Mouse (Mus musculus): ENCODE results near the gene Gpc6. TPM values are rescaled to one million over a fixed set of nuclear protein-coding genes. Genes with fewer than 3 reads are reported as not detected.

The Gpc6 gene
- polyA plus RNA-seq, 1 experiment from 2014 or later: 42.5 TPM

DNA sequence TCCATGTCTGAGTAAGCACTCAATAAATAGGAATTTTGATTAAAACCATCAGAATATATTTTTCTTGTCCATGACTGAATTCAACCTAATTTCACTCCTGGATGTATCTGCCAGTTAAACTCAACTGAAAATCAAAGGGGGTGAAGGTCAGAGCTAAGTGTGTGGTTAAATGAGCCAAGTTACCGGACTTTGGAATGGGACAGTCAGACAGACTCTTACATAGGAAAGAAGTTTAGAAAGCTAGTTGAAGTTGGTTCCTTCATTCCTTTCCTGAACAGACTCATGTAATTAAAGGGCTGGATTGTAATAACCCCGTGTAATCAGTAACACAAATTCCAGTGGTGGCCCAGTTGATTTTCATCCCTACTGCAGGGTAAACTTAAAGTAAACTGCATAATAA lies 595.6 kb downstream of the Gpc6 start:
- Histone ChIP-seq H3K9ac (ENCODE audit: low read depth, low read length) (no peak overlapping the region), H3K27ac (replicated peaks; ENCODE audit: low read depth, low read length) (no peak overlapping the region), H3K4me3 (ENCODE audit: low read depth, low read length) (no peak overlapping the region), H3K4me1 (ENCODE audit: control insufficient read depth, insufficient read depth, low read length) (0 out of 2 replicates have a peak, but pooled peaks cover 3% of the 10 kb centered on the region), H3K4me2 (ENCODE audit: low read depth, low read length) (no peak overlapping the region), H3K9me3 (ENCODE audit: control insufficient read depth, low read length) (no peaks in the 10 kb centered on the region), H3K27me3 (replicated peaks; ENCODE audit: control insufficient read depth, insufficient read depth, low read length) (no peaks in the 10 kb centered on the region), H3K36me3 (ENCODE audit: control insufficient read depth, insufficient read depth, low read length) (no peaks in the 10 kb centered on the region)
- DNase-seq (ENCODE audit: low spot score): no peak
- 64% methylated on average over 2 of the region's 2 CpGs for WGBS
- no peak for ATAC-seq (ENCODE audit: low read depth)

DNA sequence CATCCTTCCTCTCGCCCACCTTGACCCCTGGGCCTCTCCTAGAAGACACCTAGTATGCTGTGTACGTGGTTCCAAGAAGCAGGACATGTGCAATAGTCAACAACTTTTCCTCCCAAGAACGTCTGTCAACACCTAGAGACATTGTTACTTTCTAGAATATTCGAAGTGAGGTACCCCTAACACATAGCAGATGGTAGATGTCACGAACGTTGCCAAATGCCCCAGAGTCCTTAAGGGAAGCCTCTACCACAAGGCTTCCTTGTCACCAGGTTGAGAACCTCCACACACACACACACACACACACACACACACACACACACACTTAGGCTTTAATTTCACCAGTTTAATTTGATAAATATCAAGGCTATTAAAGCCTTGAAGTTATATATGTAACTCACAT lies 600.0 kb downstream of the Gpc6 start:
- 62% methylated on average over 6 of the region's 6 CpGs for WGBS
- 0 out of 2 replicates have a peak, but pooled peaks cover 3% of the 10 kb centered on the region for H3K4me1 ChIP-seq (ENCODE audit: control insufficient read depth, insufficient read depth, low read length)
- no peak overlapping the region for H3K4me2 ChIP-seq (ENCODE audit: low read depth, low read length)
- ATAC-seq (ENCODE audit: low read depth) (no peak), DNase-seq (ENCODE audit: low spot score) (no peak)
- no peak overlapping the region for H3K4me3 ChIP-seq (ENCODE audit: low read depth, low read length)
- no peaks in the 10 kb centered on the region for H3K27me3 ChIP-seq (replicated peaks; ENCODE audit: control insufficient read depth, insufficient read depth, low read length)
- no peaks in the 10 kb centered on the region for H3K36me3 ChIP-seq (ENCODE audit: control insufficient read depth, insufficient read depth, low read length)
- no peak overlapping the region for H3K9ac ChIP-seq (ENCODE audit: low read depth, low read length)
- no peaks in the 10 kb centered on the region for H3K9me3 ChIP-seq (ENCODE audit: control insufficient read depth, low read length)
- no peak overlapping the region for H3K27ac ChIP-seq (replicated peaks; ENCODE audit: low read depth, low read length)

DNA sequence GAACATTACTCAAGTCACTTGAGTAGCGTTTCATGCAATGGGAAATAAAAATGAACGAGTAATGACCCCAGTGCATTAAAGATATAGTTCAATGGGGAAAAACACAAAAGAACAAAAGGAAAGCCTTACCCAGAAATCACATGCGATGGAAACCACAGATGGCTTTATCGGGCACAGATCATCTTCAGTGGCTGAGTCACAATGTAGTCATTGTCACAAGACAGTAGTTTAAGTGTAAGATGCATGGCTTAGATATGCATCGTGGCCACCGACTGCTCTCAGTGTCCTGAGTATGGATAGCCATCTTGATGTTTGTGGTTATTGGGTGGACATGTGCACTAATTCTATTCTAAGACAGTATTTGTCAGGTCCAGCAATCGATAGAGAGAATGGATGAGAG lies 601.9 kb downstream of the Gpc6 start:
- DNase-seq (ENCODE audit: low spot score) (no peak), ATAC-seq (ENCODE audit: low read depth) (no peak)
- no peaks in the 10 kb centered on the region for H3K27me3 ChIP-seq (replicated peaks; ENCODE audit: control insufficient read depth, insufficient read depth, low read length)
- no peaks in the 10 kb centered on the region for H3K36me3 ChIP-seq (ENCODE audit: control insufficient read depth, insufficient read depth, low read length)
- no peak overlapping the region for H3K4me3 ChIP-seq (ENCODE audit: low read depth, low read length)
- no peak overlapping the region for H3K4me2 ChIP-seq (ENCODE audit: low read depth, low read length)
- no peak overlapping the region for H3K9ac ChIP-seq (ENCODE audit: low read depth, low read length)
- no peaks in the 10 kb centered on the region for H3K4me1 ChIP-seq (ENCODE audit: control insufficient read depth, insufficient read depth, low read length)
- no peak overlapping the region for H3K27ac ChIP-seq (replicated peaks; ENCODE audit: low read depth, low read length)
- no peaks in the 10 kb centered on the region for H3K9me3 ChIP-seq (ENCODE audit: control insufficient read depth, low read length)
- WGBS: 94% methylated on average over 7 of the region's 7 CpGs

DNA sequence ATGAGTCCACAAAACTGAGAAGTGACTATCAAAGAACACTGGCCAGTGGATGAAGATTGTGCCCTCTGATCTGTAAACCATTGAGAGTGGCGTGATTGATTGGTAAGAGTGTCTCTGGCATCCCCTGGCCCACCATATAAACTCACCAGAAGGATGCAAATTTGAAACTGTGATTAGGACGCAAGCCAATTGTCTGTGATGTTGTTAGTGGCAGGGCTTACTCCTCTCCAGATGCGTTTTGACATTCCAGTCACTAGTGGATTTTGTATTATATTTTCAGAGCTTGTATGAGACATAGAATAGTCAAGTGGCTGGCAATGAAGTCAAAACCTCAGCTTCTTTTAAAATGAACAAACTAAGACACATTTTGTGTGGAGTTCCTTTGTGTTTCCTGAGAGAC lies 604.3 kb downstream of the Gpc6 start:
- 69% methylated on average over 3 of the region's 3 CpGs for WGBS
- no peak for DNase-seq (ENCODE audit: low spot score)
- Histone ChIP-seq H3K4me3 (ENCODE audit: low read depth, low read length) (no peak overlapping the region), H3K4me1 (ENCODE audit: control insufficient read depth, insufficient read depth, low read length) (no peaks in the 10 kb centered on the region), H3K9ac (ENCODE audit: low read depth, low read length) (no peak overlapping the region), H3K36me3 (ENCODE audit: control insufficient read depth, insufficient read depth, low read length) (no peaks in the 10 kb centered on the region), H3K27me3 (replicated peaks; ENCODE audit: control insufficient read depth, insufficient read depth, low read length) (no peaks in the 10 kb centered on the region), H3K9me3 (ENCODE audit: control insufficient read depth, low read length) (no peaks in the 10 kb centered on the region), H3K27ac (replicated peaks; ENCODE audit: low read depth, low read length) (no peak overlapping the region), H3K4me2 (ENCODE audit: low read depth, low read length) (no peak overlapping the region)
- no peak for ATAC-seq (ENCODE audit: low read depth)

DNA sequence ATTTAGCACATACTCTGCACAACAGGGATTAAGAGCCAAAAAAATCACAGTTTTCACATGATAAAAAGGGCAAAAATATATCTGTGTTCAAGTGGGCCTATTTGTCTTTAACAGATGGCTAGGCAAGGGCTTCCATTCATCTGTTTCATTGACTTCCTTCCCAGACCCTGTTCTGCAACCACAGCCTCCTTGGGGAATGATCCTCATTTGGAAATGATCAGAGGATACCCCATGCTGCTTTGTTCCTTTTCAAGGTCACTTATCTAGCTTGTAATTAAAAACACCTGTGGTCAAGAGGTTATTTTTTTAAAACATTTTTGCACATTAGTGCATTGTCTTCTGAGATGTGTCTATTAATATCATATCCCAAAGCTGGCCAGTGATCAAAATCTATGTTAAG lies 627.7 kb downstream of the Gpc6 start:
- Histone ChIP-seq H3K4me1 (ENCODE audit: control insufficient read depth, insufficient read depth, low read length) (no peaks in the 10 kb centered on the region), H3K27ac (replicated peaks; ENCODE audit: low read depth, low read length) (no peak overlapping the region), H3K4me3 (ENCODE audit: low read depth, low read length) (no peak overlapping the region), H3K36me3 (ENCODE audit: control insufficient read depth, insufficient read depth, low read length) (no peaks in the 10 kb centered on the region), H3K9ac (ENCODE audit: low read depth, low read length) (no peak overlapping the region), H3K27me3 (replicated peaks; ENCODE audit: control insufficient read depth, insufficient read depth, low read length) (no peaks in the 10 kb centered on the region), H3K4me2 (ENCODE audit: low read depth, low read length) (no peak overlapping the region), H3K9me3 (ENCODE audit: control insufficient read depth, low read length) (no peaks in the 10 kb centered on the region)
- DNase-seq (ENCODE audit: low spot score) (peak; percentile 23), ATAC-seq (ENCODE audit: low read depth) (no peak)

DNA sequence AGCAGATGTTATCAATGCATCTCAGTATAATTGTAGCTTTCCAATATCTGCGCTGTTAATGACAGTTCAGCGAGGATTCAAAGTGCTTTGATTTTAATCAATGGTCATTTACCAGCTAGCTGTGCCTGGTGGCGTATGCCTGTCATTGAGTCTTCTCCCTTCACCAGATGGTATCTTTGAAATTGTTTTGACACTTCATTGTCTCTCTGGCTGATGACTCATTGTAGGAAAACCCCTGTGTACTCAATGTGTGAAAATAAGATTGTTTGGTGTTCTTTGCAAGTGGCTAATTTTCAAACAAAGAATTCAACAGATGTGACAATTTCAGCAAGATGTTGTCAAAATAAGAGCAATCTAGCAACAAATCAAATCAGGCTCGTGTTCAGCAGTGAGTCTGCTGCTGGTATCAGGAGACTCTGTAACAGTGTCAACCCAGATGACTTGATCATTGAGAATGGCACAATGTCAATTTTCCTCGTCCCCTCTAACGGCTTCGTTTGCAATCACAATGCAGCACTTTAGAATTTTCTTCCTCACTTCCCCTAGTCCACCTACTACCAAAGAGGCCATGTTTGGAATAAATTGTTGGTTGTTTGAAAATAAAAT lies 631.7 kb downstream of the Gpc6 start:
- H3K4me3 ChIP-seq (ENCODE audit: low read depth, low read length): no peak overlapping the region
- H3K27ac ChIP-seq (replicated peaks; ENCODE audit: low read depth, low read length): no peak overlapping the region
- DNase-seq (ENCODE audit: low spot score) (no peak), ATAC-seq (ENCODE audit: low read depth) (no peak)
- no peaks in the 10 kb centered on the region for H3K27me3 ChIP-seq (replicated peaks; ENCODE audit: control insufficient read depth, insufficient read depth, low read length)
- H3K9me3 ChIP-seq (ENCODE audit: control insufficient read depth, low read length): no peaks in the 10 kb centered on the region
- H3K4me1 ChIP-seq (ENCODE audit: control insufficient read depth, insufficient read depth, low read length): no peaks in the 10 kb centered on the region
- 76% methylated on average over 7 of the region's 7 CpGs for WGBS
- no peaks in the 10 kb centered on the region for H3K36me3 ChIP-seq (ENCODE audit: control insufficient read depth, insufficient read depth, low read length)
- H3K4me2 ChIP-seq (ENCODE audit: low read depth, low read length): no peak overlapping the region
- H3K9ac ChIP-seq (ENCODE audit: low read depth, low read length): no peak overlapping the region

DNA sequence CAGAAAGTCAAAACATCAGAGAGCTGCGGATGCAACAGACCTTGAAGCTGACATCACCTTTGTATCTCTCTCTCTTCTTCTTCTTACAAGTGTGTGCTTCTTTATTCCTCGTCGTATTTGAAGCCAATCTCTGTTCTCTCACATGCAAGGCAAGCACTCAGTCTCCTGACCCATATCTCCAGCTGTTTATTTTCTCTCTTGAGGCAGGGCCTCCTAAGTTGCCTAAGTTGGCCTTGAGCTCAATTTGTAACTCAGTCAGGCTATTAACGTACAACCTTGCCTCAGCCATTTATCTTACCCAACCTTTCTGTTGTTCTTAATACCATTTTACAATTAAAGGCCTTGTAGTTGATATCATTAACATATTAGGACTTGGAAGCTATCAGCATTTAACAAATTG lies 637.0 kb downstream of the Gpc6 start:
- Histone ChIP-seq H3K9me3 (ENCODE audit: control insufficient read depth, low read length) (no peaks in the 10 kb centered on the region), H3K9ac (ENCODE audit: low read depth, low read length) (no peak overlapping the region), H3K4me2 (ENCODE audit: low read depth, low read length) (no peak overlapping the region), H3K36me3 (ENCODE audit: control insufficient read depth, insufficient read depth, low read length) (no peaks in the 10 kb centered on the region), H3K27me3 (replicated peaks; ENCODE audit: control insufficient read depth, insufficient read depth, low read length) (no peaks in the 10 kb centered on the region), H3K4me3 (ENCODE audit: low read depth, low read length) (no peak overlapping the region), H3K4me1 (ENCODE audit: control insufficient read depth, insufficient read depth, low read length) (no peaks in the 10 kb centered on the region), H3K27ac (replicated peaks; ENCODE audit: low read depth, low read length) (no peak overlapping the region)
- 76% methylated on average over 4 of the region's 4 CpGs for WGBS
- DNase-seq (ENCODE audit: low spot score) (no peak), ATAC-seq (ENCODE audit: low read depth) (no peak)

DNA sequence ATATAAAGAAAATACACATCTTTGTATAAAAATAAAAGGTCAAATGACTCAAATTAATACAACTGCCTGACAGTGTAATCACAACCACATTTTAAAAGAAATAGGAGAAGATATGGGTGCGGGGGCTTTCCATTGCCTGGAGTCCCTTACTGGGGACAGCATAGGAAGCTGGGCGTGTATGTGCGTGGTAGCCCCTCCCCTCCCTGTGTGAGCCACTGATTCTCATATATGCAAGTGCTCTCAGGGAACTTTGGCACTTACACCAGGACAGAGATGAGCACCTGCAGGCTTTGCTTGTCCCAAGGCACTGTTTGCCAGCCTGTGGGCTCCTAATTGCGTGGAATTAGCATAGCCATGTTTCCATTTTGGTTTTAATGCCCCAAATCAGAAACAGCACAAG lies 644.2 kb downstream of the Gpc6 start:
- WGBS: 49% methylated on average over 4 of the region's 4 CpGs
- no peak overlapping the region for H3K27ac ChIP-seq (replicated peaks; ENCODE audit: low read depth, low read length)
- no peaks in the 10 kb centered on the region for H3K9me3 ChIP-seq (ENCODE audit: control insufficient read depth, low read length)
- H3K4me2 ChIP-seq (ENCODE audit: low read depth, low read length): no peak overlapping the region
- no peak overlapping the region for H3K4me3 ChIP-seq (ENCODE audit: low read depth, low read length)
- H3K36me3 ChIP-seq (ENCODE audit: control insufficient read depth, insufficient read depth, low read length): no peaks in the 10 kb centered on the region
- no peak overlapping the region for H3K9ac ChIP-seq (ENCODE audit: low read depth, low read length)
- H3K27me3 ChIP-seq (replicated peaks; ENCODE audit: control insufficient read depth, insufficient read depth, low read length): no peaks in the 10 kb centered on the region
- H3K4me1 ChIP-seq (ENCODE audit: control insufficient read depth, insufficient read depth, low read length): peaks cover 29% of the 10 kb centered on the region
- ATAC-seq (ENCODE audit: low read depth) (no peak), DNase-seq (ENCODE audit: low spot score) (peak; percentile 41)

DNA sequence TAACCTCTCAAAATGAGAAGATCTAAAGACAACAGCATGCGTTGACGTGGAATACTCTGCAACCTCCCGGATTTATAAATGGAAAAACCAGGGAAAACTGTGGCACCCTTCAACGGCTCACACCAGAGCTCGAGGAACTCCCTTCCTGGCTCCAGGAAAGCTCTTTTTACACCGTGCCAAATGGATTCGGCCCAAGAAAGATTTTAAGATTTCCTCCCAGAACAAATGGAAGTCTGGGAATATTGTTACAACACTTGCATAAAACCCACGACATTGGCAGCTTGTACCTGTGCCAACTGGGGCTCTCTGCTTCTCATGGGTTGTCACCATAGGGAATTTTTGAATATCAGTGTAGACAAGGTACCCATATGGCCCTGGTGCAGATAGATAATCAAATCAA lies 647.1 kb downstream of the Gpc6 start:
- Histone ChIP-seq H3K4me2 (ENCODE audit: low read depth, low read length) (peak overlapping the region; percentile 6; the same call in 1 of the 2 replicates), H3K36me3 (ENCODE audit: control insufficient read depth, insufficient read depth, low read length) (no peaks in the 10 kb centered on the region), H3K9me3 (ENCODE audit: control insufficient read depth, low read length) (no peaks in the 10 kb centered on the region), H3K4me1 (ENCODE audit: control insufficient read depth, insufficient read depth, low read length) (peaks cover 34% of the 10 kb centered on the region), H3K4me3 (ENCODE audit: low read depth, low read length) (no peak overlapping the region), H3K27ac (replicated peaks; ENCODE audit: low read depth, low read length) (no peak overlapping the region), H3K9ac (ENCODE audit: low read depth, low read length) (no peak overlapping the region), H3K27me3 (replicated peaks; ENCODE audit: control insufficient read depth, insufficient read depth, low read length) (no peaks in the 10 kb centered on the region)
- 44% methylated on average over 8 of the region's 8 CpGs for WGBS
- ATAC-seq (ENCODE audit: low read depth): no peak
- peak; percentile 63 for DNase-seq (ENCODE audit: low spot score)

All from embryonic facial prominence, embryonic 14.5 days (tissue).